Mouse (Mus musculus) cerebellum, postnatal 4 days (tissue): ENCODE data around the gene Fan1.

Source experiments
- DNase-seq, 2 experiments: peaks; one replicate each; pipeline ENCODE4 v3.0.0; 2022; ENCODE audit warnings: low spot score in 2 of 2, mixed read lengths in 1 of 2

Fan1 gene

DNA sequence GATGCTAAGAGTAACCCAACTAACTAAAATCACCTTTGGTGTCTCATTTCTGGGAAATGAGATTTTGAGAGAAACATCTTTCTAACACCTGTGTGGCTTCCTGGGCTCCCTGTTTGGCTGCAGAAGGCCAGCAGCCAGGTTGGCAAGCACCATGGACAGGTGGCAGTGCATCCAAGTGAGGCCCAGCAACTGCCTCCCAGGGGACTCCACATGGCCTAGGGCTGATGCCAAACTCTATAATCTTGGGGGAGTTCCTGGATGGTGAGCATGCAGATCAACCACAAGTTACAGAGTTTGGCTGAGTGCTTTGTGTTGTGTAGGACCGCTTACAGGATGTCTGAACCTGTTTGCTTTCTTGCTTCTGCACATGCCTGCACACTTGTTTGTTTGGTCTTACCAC lies 41.2 kb downstream of the Fan1 start:
- no peak for DNase-seq

DNA sequence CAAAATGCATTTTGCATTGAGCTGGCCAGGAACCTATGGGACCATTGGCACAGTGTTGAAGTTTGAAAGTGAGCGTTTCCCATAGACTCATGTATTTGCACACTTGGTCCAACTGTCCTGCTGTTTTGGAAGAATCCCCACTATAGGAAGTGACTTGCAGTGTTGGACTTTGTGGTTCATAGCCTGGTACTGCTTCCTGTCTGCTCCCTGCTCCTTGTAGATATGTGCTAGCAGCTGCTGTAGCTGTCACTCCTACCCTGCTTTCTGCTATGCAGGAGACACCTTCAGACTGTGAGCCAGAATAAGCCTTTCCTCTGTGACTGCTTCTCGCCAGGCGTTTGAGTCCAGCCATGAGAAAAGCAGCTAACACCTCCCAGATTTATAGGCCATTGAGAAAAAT lies 42.6 kb downstream of the Fan1 start:
- no peak for DNase-seq

DNA sequence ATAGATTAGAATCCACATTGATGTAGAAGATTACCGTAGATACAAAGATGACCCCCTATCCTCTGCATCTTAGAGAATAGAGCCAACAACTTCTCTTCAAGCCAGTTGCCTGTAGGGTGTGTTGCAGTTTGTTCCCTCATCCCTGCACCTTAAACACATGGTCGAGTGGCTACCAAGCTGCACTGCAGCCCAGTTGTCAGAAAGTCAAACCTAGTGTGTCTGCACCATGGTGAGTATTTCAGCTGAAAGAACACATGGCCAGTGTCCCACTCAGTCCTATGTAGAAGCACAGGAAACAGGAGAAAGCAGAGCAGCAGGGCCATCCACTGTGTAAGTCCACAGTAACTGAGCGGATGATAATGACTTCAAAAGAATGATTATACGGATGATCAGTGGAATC lies 46.4 kb downstream of the Fan1 start:
- no peak for DNase-seq

DNA sequence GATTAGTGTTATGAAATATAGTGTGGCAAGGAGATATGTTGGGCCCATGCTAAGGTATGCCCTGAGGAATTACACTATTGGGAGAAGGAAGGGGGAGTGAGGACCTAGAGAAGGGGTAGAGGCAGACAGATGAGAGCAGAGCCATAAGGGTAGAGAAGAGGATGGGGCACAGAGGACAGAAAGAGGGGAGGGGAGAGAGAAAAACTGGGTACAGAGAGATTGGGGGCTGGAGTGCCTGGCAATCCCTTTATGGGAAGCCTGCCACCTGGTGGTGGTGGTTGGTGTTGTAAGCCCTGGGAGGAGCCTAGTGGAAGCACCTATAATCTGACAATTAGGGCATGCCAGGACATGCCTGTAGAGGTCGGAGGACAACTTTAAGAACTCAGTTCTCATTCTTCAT lies 47.0 kb downstream of the Fan1 start:
- DNase-seq: peak; percentile 74 to 86

DNA sequence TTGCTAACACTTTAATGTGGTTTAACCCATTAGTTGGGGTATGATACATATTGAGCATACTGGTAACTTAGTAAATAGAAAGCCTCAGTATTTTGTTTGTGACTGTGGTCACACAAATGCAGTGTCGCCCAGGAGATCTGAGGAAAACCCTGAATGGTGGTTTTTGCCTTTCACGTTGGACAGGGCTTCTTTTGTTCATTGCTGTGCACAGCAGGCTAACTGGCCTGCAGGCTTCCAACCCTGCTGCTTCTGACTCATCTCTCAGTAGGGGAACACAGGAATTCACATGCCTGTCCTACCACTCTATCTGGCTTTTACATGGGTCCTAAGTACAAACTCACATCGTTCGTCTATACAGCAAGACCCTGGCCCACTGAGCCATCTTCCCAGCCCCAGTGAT lies 52.2 kb downstream of the Fan1 start:
- no peak for DNase-seq

DNA sequence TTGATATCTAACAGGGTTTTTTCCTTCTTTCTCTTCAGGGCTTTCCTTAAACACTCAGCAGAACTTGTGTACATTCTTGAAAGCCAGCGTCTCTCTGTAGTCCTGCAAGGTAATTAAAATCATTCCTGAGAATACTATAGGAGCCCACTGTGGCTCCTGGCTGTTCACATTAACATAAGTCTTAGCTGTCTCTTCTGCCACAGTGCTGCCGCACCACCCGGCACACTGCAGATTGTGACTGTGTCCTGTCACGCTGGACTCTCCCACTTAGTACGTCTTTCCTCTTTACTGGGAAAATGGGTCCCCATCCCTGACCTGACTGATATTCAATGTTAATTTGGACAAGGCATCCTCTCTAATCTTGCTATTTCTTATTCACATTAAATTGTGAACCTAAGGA lies 52.8 kb downstream of the Fan1 start:
- no peak for DNase-seq

DNA sequence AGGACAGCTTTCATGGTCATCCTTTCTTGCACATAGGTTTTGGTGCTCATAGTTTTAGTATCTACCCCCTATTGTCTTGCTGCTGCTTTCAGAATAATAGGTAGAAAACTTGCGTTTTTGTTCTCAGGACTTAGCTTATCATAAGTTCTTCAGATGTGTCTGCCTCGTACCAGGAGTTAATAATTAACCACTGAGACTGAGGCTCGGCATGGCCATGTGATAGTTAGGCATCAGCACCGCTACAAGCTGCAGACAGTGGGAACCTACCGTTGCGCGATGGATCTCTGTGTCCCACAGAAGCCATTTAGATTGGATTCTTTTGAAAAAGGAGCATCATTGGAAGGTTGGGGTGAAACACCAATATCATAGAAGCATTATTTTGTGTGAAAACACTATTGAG lies 61.1 kb downstream of the Fan1 start:
- DNase-seq: no peak

DNA sequence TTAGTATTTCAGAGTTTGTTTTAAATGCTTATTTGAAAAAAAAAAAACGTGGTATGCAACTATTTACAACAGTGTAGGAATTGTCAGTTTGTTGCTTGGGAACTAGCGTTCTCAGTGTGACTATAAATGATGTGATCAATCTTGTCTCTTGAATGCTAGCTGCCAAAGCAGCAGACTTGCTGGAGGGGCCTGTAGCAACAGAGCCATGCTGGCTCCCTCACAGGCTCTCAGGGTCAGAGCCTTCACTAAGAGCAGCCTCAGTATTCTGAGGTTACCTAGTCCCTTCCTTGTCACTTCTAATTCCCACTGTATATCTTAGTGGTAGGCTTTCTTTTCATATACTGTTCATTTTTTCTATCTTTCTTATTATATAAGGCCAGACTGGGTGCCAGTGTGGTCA lies 63.1 kb downstream of the Fan1 start:
- DNase-seq: no peak

DNA sequence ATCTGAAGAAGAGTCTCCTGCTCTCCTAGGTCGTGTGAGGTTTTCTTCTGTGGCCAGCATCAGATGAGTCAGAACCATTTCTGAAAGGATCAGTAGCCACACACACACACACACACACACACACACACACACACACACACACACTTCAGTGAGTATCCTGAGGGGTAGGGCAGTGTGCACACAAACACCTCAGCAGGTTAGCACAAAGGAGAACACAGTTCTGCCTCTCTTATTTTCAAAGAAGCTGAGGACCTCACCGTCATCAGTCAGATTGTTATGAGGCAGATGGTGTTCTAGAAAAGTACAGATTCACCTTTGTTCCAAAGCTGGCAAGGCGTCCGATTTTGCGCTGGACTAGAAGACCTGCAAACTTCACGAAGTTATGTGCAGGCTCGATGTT lies 63.7 kb downstream of the Fan1 start:
- no peak for DNase-seq
